Mouse (Mus musculus) kidney, postnatal 0 days (tissue): ENCODE results near the gene Sctr. TPM values are rescaled to one million over a fixed set of nuclear protein-coding genes. Genes with fewer than 3 reads are reported as not detected.

ENCODE experiments used
- ATAC-seq: fragments of 200-750 bp; cut with Nextera tagmentation; replicated peaks from 2 replicates; pipeline ENCODE4 v1.8.0; 2017; ENCODE audit warnings: low read depth, moderate number of reproducible peaks, moderate TSS enrichment, moderate library complexity; ENCODE audit not compliant: low FRiP score
- DNase-seq: peaks from one replicate; pipeline ENCODE4 v3.0.0-alpha.2; 2016; ENCODE audit warnings: low spot score
- H3K27ac ChIP-seq: fragments of 300-500 bp; sonication (generic); 2 replicates; pipeline ENCODE4 v1.5.1; 2014; ENCODE audit warnings: mild to moderate bottlenecking
- H3K27me3 ChIP-seq: fragments of 300-500 bp; sonication (generic); 2 replicates; pipeline ENCODE4 v1.6.1; 2014; ENCODE audit warnings: low read length, mixed read lengths; ENCODE audit not compliant: insufficient read depth
- H3K36me3 ChIP-seq: fragments of 300-500 bp; sonication (generic); 2 replicates; pipeline ENCODE4 v1.6.1; 2014; ENCODE audit warnings: low read length, mixed read lengths; ENCODE audit not compliant: insufficient read depth
- H3K4me1 ChIP-seq: fragments of 300-500 bp; sonication (generic); replicated peaks from 2 replicates; pipeline ENCODE4 v1.6.1; 2014; ENCODE audit warnings: antibody characterized with exemption, low read length, mixed read lengths; ENCODE audit not compliant: insufficient read depth
- H3K4me2 ChIP-seq: fragments of 300-500 bp; sonication (generic); 2 replicates; pipeline ENCODE4 v1.6.1; 2014; ENCODE audit warnings: mild to moderate bottlenecking, low read length, moderate library complexity, mixed read lengths
- H3K4me3 ChIP-seq: fragments of 300-500 bp; sonication (generic); replicated peaks from 2 replicates; pipeline ENCODE4 v1.5.1; 2014; ENCODE audit warnings: low read depth, low read length
- H3K9ac ChIP-seq: fragments of 300-500 bp; sonication (generic); 2 replicates; pipeline ENCODE4 v1.6.1; 2014; ENCODE audit warnings: low read depth, low read length
- H3K9me3 ChIP-seq: fragments of 300-500 bp; sonication (generic); replicated peaks from 2 replicates; pipeline ENCODE4 v1.6.1; 2016; ENCODE audit warnings: low read length, inconsistent platforms, mixed read lengths
- CTCF ChIP-seq: IDR thresholded peaks from 2 replicates; pipeline ENCODE4 v1.5.1; 2016; ENCODE audit warnings: antibody characterized with exemption, low read depth, mild to moderate bottlenecking, moderate library complexity
- WGBS: fragments of 180-500 bp; shearing (Covaris S2); extraction: QIAGEN DNeasy Blood & Tissue Kit; methylation state at CpG from one replicate; pipeline ENCODE4 v1.1.7; 2014; 5-methylcytosine and 5-hydroxymethylcytosine counted together
- polyA plus RNA-seq: library from polyadenylated mRNA; unstranded; fragments of >200 nt; fragmentation: Nextera tagmentation; extraction: Ambion mirVana; gene quantifications from 2 replicates; pipeline ENCODE4 v1.2.1, GENCODE M21; 2015

The Sctr gene
- 0.63 and 0.75 TPM in 2 replicates for polyA plus RNA-seq

DNA sequence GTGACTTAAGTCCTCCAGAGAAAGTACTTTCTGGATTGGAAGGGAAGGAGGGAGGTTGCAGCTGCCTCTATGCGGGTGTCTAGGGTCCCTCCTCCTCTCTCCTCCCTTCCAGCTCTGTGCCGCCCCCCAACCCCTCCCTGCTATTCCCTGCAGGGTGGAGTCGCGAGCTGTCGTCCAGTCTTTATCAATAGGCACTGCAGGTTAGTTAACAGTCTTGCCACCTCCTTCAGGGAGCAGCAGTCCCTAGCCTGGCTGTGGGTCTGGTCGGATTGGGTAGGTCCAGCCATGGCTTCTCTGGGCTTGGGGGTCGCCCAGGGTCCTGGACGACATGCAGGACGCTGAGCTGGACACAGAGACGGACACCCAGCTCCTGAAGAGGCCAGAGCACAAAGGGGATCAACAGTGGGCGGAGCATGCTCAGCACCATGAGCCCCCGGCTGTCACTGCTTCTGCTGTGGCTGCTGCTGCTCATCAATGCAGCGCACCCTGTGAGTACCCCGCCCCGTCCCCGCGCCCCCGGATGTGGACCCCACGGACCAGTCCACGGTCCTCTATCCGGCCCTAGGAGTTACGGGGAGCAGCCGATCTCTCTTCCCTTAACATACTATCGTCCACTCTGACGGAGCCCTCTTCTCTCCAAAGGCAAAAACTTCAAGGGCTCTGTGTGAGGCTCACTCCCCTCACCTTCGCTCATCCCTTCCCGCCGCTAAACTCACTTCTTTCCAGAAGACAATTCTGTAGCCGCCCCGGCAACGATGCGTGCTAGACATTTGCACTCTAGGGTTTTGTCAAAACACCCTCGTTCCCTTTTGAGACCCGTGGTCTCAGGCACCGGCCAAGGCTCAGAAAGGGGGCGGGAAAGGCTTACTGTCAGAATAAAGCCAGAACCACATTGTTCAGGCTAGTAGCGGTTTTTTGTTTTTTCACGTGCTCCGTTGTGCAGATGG lies at the start of gene Sctr:
Gene Sctr, plus strand, starts transcription at position 51 of the 947 bp plus-strand sequence.
- Histone ChIP-seq H3K4me1 (peaks cover 4% of the 10 kb centered on the region; the same call in 1 of the 2 replicates), H3K36me3 (no peaks in the 10 kb centered on the region), H3K27me3 (no peaks in the 10 kb centered on the region), H3K4me2 (peak within 1 kb of the TSS; percentile 61), H3K27ac (no peak within 1 kb of the TSS), H3K9ac (0 out of 2 replicates have a peak within 1 kb of the TSS, but pooled peaks have one; percentile 9), H3K9me3 (no peaks in the 10 kb centered on the region), H3K4me3 (peak within 1 kb of the TSS; percentile 31)
- WGBS: 2% methylated on average over 39 of the region's 39 CpGs
- DNase-seq (peak; percentile 43), ATAC-seq (peak; percentile 70; the same call in 1 of the 2 replicates)
- TF ChIP-seq CTCF: no peak

DNA sequence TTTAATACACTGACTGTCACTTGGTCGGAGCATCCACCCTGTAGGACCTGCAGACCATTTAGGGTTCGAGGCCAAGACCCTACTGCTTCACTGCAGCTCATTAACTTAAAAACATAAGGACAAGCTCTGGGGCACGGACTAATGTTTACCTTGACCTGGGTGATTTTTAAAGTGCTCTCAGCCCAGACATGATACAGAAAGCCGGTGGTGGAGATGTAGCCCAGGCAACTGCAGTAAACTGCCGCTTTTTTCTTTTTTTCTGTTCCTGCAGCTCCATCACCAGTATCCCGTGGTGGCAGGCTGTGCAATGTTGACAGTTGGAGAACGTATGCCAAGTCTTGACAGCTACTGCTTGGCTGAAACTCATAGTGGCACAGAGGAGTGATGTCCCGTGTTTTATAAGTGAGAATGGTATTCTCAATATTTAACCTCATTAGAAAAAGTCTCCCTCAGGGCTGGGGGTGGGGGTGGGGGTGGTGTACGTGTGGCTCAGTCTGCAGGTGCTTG lies 48.9 kb upstream of the Sctr start:
- WGBS: 34% methylated on average over 9 of the region's 9 CpGs
- TF ChIP-seq CTCF: no peak
- Histone ChIP-seq H3K9me3 (no peaks in the 10 kb centered on the region), H3K4me2 (no peak overlapping the region), H3K27ac (no peak overlapping the region), H3K36me3 (no peaks in the 10 kb centered on the region), H3K4me1 (no peaks in the 10 kb centered on the region), H3K27me3 (no peaks in the 10 kb centered on the region), H3K4me3 (no peak overlapping the region), H3K9ac (no peak overlapping the region)
- DNase-seq (no peak), ATAC-seq (no peak)

GRCm38 (mm10) chr1:119959464-119959863 lies 47.2 kb upstream of the Sctr start:
- WGBS: 94% methylated on average over 4 of the region's 4 CpGs
- Histone ChIP-seq H3K4me1 (no peaks in the 10 kb centered on the region), H3K4me3 (no peak overlapping the region), H3K9me3 (no peaks in the 10 kb centered on the region), H3K9ac (no peak overlapping the region), H3K36me3 (no peaks in the 10 kb centered on the region), H3K27ac (no peak overlapping the region), H3K4me2 (no peak overlapping the region), H3K27me3 (no peaks in the 10 kb centered on the region)
- no peak for DNase-seq
- peak; percentile 40 for ATAC-seq
- no peak for TF ChIP-seq CTCF

DNA sequence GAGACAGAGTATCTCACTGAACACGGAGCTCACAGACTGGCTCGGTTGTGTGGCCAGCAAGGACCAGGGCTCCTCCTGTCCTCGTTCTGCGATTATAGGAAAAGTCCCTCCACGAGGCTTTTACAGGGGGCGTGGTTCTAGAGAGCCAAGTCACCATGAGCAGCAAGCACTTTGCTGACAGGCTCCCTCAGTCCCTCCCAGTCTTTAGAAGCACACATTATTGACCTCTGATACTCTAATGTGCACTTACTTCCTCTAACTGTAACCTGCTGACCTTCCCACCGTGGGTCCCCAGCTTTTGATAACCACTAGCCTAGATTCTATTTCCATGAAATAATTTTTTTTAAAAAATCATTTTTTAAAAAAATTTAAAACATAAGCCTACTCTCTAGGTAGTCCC lies 46.8 kb upstream of the Sctr start:
- no peaks in the 10 kb centered on the region for H3K4me1 ChIP-seq
- H3K9me3 ChIP-seq: no peaks in the 10 kb centered on the region
- H3K9ac ChIP-seq: no peak overlapping the region
- no peaks in the 10 kb centered on the region for H3K36me3 ChIP-seq
- no peak overlapping the region for H3K27ac ChIP-seq
- 48% methylated on average over 7 of the region's 7 CpGs for WGBS
- DNase-seq (no peak), ATAC-seq (no peak)
- H3K27me3 ChIP-seq: no peaks in the 10 kb centered on the region
- H3K4me2 ChIP-seq: no peak overlapping the region
- no peak overlapping the region for H3K4me3 ChIP-seq
- no peak for TF ChIP-seq CTCF

- TF ChIP-seq CTCF: peak; percentile 40; the same call in 1 of the 2 replicates
- H3K4me1 ChIP-seq: no peaks in the 10 kb centered on the region
These were observed 40.7 kb upstream of the Sctr start for GRCm38 (mm10) chr1:119965804-119966514.

DNA sequence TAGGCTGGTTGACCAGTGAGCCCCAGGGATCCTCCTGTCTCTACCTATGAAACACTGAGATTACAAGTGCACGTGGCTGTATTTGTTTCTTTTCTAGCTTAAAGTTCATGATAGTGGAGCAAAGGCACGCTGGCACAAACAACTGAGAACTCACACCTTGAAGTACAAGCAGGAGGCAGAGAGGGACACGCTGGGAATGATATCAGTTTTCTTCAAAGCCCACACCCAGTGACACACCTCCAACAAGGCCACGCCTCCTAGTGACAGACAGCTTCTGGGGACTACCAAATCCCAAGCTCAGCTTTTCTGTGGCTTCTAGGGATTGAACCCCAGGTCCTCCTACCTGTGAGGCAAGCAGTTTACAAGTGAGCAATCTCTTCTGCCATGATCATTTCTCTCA lies 33.6 kb upstream of the Sctr start:
- Histone ChIP-seq H3K4me3 (no peak overlapping the region), H3K9me3 (no peaks in the 10 kb centered on the region), H3K9ac (no peak overlapping the region), H3K27ac (no peak overlapping the region), H3K36me3 (no peaks in the 10 kb centered on the region), H3K4me1 (no peaks in the 10 kb centered on the region), H3K27me3 (no peaks in the 10 kb centered on the region), H3K4me2 (no peak overlapping the region)
- DNase-seq (no peak), ATAC-seq (no peak)
- no peak for TF ChIP-seq CTCF
- 43% methylated on average over 4 of the region's 4 CpGs for WGBS

More at GRCm38 (mm10) chr1:119965804-119966514, 40.7 kb upstream of the Sctr start:
- ATAC-seq (no peak), DNase-seq (no peak)
- Histone ChIP-seq H3K27me3 (no peaks in the 10 kb centered on the region), H3K27ac (no peak overlapping the region), H3K9ac (no peak overlapping the region), H3K9me3 (no peaks in the 10 kb centered on the region), H3K36me3 (no peaks in the 10 kb centered on the region), H3K4me2 (no peak overlapping the region), H3K4me3 (no peak overlapping the region)
- 44% methylated on average over 12 of the region's 12 CpGs for WGBS
